Mouse (Mus musculus) midbrain, embryonic 12.5 days (tissue): ENCODE results near the gene Ldlrad3. TPM values are rescaled to one million over a fixed set of nuclear protein-coding genes. Genes with fewer than 3 reads are reported as not detected.

Source experiments
- ATAC-seq: fragments of 200-750 bp; cut with Nextera tagmentation; 2 replicates; pipeline ENCODE4 v1.8.0; 2017; ENCODE audit warnings: low read depth, moderate TSS enrichment, moderate library complexity; ENCODE audit not compliant: low FRiP score
- H3K27ac ChIP-seq: fragments of 300-500 bp; sonication (generic); replicated peaks from 2 replicates; pipeline ENCODE4 v1.5.1; 2016; ENCODE audit warnings: mild to moderate bottlenecking
- H3K27me3 ChIP-seq: fragments of 300-500 bp; sonication (generic); 2 replicates; pipeline ENCODE4 v1.6.1; 2016; ENCODE audit warnings: mild to moderate bottlenecking
- H3K36me3 ChIP-seq: fragments of 300-500 bp; sonication (generic); 2 replicates; pipeline ENCODE4 v1.6.1; 2016
- H3K4me1 ChIP-seq: fragments of 300-500 bp; sonication (generic); 2 replicates; pipeline ENCODE4 v1.6.1; 2016
- H3K4me2 ChIP-seq: fragments of 300-500 bp; sonication (generic); replicated peaks from 2 replicates; pipeline ENCODE4 v1.6.1; 2016; ENCODE audit warnings: mild to moderate bottlenecking, moderate library complexity
- H3K4me3 ChIP-seq: fragments of 300-500 bp; sonication (generic); 2 replicates; pipeline ENCODE4 v1.5.1; 2016; ENCODE audit warnings: mild to moderate bottlenecking
- H3K9ac ChIP-seq: fragments of 300-500 bp; sonication (generic); replicated peaks from 2 replicates; pipeline ENCODE4 v1.6.1; 2016; ENCODE audit warnings: mild to moderate bottlenecking, moderate library complexity
- H3K9me3 ChIP-seq: fragments of 300-500 bp; sonication (generic); 2 replicates; pipeline ENCODE4 v1.6.1; 2016; ENCODE audit warnings: mild to moderate bottlenecking
- WGBS: fragments of 180-500 bp; shearing (Covaris S2); methylation state at CpG from one replicate; pipeline ENCODE4 v1.1.7; 2016; 5-methylcytosine and 5-hydroxymethylcytosine counted together
- polyA plus RNA-seq: library from polyadenylated mRNA; unstranded; fragments of >200 nt; fragmentation: Nextera tagmentation; extraction: Ambion mirVana; gene quantifications from 2 replicates; pipeline ENCODE4 v1.2.1, GENCODE M21; 2016

The Ldlrad3 gene
- polyA plus RNA-seq = 58.8 and 60.0 TPM in 2 replicates

DNA sequence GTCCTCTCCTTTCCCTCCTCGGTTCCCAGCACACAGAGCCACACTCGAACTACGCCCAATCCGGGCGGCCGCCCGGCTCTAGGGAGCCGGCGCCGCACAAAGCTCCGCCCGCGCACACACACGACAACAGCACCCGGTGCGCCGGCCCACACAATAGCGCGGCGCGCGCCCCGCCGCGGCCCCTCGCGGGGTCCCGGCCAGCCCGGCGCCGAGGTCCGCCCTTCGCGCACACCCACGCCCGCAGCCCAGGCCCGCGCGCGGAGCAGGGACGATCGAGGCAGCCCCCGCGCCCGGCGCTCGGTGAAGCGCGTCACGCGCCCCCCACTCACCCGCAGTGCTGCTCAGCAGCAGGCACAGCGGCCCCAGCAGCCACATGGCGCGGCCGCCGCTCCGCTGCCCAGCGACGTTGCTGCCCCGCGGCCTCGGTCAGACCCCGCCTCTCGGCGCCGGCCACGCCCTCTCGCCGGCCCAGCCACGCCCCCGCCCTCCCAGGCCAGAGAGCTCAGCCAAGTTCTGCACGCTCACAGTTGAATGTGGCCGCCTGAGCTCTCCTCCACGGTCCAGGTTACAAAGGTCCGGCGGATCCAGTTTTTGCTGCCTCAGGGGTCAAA is at the start of gene Ldlrad3:
Gene Ldlrad3, minus strand, starts transcription at position 435 of the 611 bp plus-strand sequence.
- no peaks in the 10 kb centered on the region for H3K9me3 ChIP-seq
- WGBS = under 1% methylated on average over 72 of the region's 77 CpGs
- H3K9ac ChIP-seq = peak within 1 kb of the TSS; percentile 89
- ATAC-seq = peak; percentile 96
- no peaks in the 10 kb centered on the region for H3K36me3 ChIP-seq
- H3K4me2 ChIP-seq = peak within 1 kb of the TSS; percentile 87
- peaks cover 21% of the 10 kb centered on the region for H3K4me1 ChIP-seq
- H3K4me3 ChIP-seq = peak within 1 kb of the TSS; percentile 85
- peak within 1 kb of the TSS; percentile 91 for H3K27ac ChIP-seq
- no peaks in the 10 kb centered on the region for H3K27me3 ChIP-seq

DNA sequence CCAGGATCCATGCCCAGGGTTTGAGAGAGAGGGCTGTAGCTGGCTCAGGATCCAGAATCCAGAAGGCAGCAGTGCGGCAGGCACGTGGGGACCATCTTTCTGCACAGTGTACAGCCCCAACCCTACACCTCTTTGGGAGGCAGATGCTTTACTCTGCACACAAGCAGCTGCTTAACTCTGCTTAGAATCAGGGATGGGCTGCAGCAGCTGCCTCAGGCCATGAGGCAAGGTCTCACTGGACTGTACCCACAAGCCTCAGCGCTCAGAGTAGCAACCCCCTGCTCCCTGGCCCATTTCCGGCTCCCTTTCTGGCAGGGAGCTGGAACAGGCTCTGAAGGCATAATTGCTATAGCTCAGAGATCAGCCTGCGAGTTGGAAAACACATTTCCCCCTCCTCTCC is 45.3 kb upstream of the Ldlrad3 start:
- WGBS = 53% methylated on average over 5 of the region's 5 CpGs
- no peak overlapping the region for H3K9ac ChIP-seq

GRCm38 (mm10) chr2:102229126-102229525 is 42.9 kb upstream of the Ldlrad3 start:
- H3K4me3 ChIP-seq = no peak overlapping the region
- H3K27ac ChIP-seq = no peak overlapping the region
- no peak overlapping the region for H3K9ac ChIP-seq
- WGBS = 98% methylated on average over 2 of the region's 2 CpGs
- H3K27me3 ChIP-seq = no peaks in the 10 kb centered on the region
- H3K4me1 ChIP-seq = peaks cover 17% of the 10 kb centered on the region
- no peaks in the 10 kb centered on the region for H3K9me3 ChIP-seq
- H3K36me3 ChIP-seq = no peaks in the 10 kb centered on the region
- no peak for ATAC-seq
- H3K4me2 ChIP-seq = no peak overlapping the region

More for the DNA sequence above, 45.3 kb upstream of the Ldlrad3 start:
- H3K4me1 ChIP-seq = peaks cover 14% of the 10 kb centered on the region
- H3K4me2 ChIP-seq = no peak overlapping the region
- peak overlapping the region; percentile 11 for H3K27ac ChIP-seq
- no peaks in the 10 kb centered on the region for H3K36me3 ChIP-seq
- H3K27me3 ChIP-seq = no peaks in the 10 kb centered on the region
- peak; percentile 87 for ATAC-seq
- no peak overlapping the region for H3K4me3 ChIP-seq
- no peaks in the 10 kb centered on the region for H3K9me3 ChIP-seq

GRCm38 (mm10) chr2:102228331-102228730 is 42.1 kb upstream of the Ldlrad3 start:
- Histone ChIP-seq H3K9me3 (no peaks in the 10 kb centered on the region), H3K36me3 (no peaks in the 10 kb centered on the region), H3K27ac (no peak overlapping the region), H3K27me3 (no peaks in the 10 kb centered on the region), H3K9ac (no peak overlapping the region), H3K4me1 (peaks cover 25% of the 10 kb centered on the region), H3K4me2 (no peak overlapping the region), H3K4me3 (no peak overlapping the region)
- WGBS = 81% methylated on average over 5 of the region's 5 CpGs
- no peak for ATAC-seq

GRCm38 (mm10) chr2:102227839-102228238 is 41.7 kb upstream of the Ldlrad3 start:
- Histone ChIP-seq H3K4me3 (no peak overlapping the region), H3K36me3 (no peaks in the 10 kb centered on the region), H3K4me1 (peaks cover 30% of the 10 kb centered on the region), H3K27ac (no peak overlapping the region), H3K9me3 (no peaks in the 10 kb centered on the region), H3K27me3 (no peaks in the 10 kb centered on the region), H3K9ac (no peak overlapping the region), H3K4me2 (no peak overlapping the region)
- 87% methylated on average over 8 of the region's 8 CpGs for WGBS
- no peak for ATAC-seq

DNA sequence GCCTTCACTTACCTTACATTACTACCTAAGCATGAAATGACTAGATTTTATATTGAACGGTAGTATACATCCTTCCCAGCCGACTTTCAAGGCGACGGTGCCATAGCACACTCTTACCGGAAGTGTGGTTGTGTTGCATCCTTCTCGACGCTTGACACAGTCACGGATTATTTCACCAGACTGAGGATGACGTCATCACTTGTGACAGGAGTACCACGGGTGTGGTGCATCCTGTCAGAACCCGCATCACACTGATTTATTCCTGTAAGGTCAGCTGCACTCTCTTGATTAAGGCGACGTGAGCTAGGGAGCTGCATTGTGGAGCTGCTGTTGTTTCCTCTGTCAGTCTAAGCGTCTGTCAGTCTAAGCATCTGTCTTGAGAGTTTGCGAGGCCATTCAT is 40.1 kb upstream of the Ldlrad3 start:
- H3K9me3 ChIP-seq = no peaks in the 10 kb centered on the region
- H3K9ac ChIP-seq = no peak overlapping the region
- no peaks in the 10 kb centered on the region for H3K27me3 ChIP-seq
- no peak overlapping the region for H3K27ac ChIP-seq
- no peaks in the 10 kb centered on the region for H3K36me3 ChIP-seq
- 70% methylated on average over 15 of the region's 15 CpGs for WGBS
- no peak overlapping the region for H3K4me2 ChIP-seq
- 0 out of 2 replicates have a peak, but pooled peaks have one; percentile 11 for ATAC-seq
- H3K4me1 ChIP-seq = peaks cover 23% of the 10 kb centered on the region
- no peak overlapping the region for H3K4me3 ChIP-seq

DNA sequence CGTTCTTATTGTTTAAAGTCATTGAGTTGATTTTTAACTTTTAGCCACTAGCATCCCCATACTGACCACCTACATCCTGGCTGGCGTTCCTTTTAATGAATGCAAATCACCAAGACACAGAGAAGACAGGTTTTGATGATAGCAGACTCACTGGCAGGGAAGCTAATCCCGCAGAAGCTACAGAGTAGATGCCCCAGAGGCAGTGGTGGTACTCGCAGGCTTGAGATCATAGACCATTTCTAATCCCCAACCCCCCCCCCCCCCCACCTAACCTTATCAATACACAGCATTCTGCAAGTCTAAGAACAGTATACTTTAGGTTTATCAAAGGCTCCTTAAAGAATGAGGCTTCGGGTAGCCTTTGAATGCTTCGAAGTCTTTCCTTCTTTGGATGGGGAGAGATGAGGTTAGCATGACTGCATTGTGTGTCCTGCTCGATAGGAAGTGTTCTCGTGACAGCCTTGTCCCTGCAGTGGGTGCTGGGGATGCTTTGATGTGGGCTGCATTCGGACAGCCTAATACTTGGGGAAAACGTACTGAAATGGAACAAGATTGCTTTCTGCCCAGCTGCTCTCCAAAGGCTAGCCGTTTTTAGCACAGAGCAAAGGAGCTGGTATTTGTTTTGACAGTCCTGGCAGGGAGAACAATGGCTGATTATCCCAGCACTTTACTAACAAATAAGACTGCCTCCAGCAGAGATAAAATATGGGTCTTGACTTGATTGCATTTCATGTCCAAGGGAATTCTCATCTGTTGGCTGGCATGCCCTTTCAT is 37.4 kb upstream of the Ldlrad3 start:
- H3K27ac ChIP-seq = peak overlapping the region; percentile 52
- no peak overlapping the region for H3K9ac ChIP-seq
- no peaks in the 10 kb centered on the region for H3K36me3 ChIP-seq
- H3K9me3 ChIP-seq = no peaks in the 10 kb centered on the region
- peaks cover 18% of the 10 kb centered on the region for H3K4me1 ChIP-seq
- H3K4me3 ChIP-seq = no peak overlapping the region
- peak overlapping the region; percentile 10 for H3K4me2 ChIP-seq
- ATAC-seq = peak; percentile 61
- no peaks in the 10 kb centered on the region for H3K27me3 ChIP-seq
- 6% methylated on average over 11 of the region's 11 CpGs for WGBS

DNA sequence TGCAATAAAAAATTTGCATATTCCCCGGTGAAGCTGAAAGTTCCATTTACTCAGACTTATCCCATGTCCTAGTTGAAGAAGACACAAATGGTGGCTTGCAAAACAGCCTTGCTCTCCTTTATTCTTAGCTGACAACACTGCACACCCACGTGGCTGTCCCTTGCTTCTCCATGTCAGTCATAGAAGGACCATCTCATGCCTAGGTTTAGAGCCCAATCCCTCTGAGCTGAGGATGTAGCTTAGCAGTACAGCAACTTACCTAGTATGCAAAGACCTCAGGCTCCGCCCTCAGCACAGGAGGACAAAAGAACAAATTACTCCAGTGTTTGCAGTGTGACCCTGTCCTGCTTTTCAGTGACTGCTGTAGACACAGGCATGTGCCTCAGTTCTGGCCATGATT is 36.6 kb upstream of the Ldlrad3 start:
- Histone ChIP-seq H3K9ac (no peak overlapping the region), H3K27me3 (no peaks in the 10 kb centered on the region), H3K4me3 (no peak overlapping the region), H3K27ac (no peak overlapping the region), H3K9me3 (no peaks in the 10 kb centered on the region), H3K4me1 (peaks cover 18% of the 10 kb centered on the region), H3K4me2 (no peak overlapping the region), H3K36me3 (no peaks in the 10 kb centered on the region)
- WGBS = 63% methylated on average over 3 of the region's 3 CpGs
- ATAC-seq = no peak

- Histone ChIP-seq H3K4me1 (peaks cover 6% of the 10 kb centered on the region; the same call in 1 of the 2 replicates), H3K9ac (no peak overlapping the region), H3K9me3 (no peaks in the 10 kb centered on the region), H3K4me2 (no peak overlapping the region), H3K27me3 (no peaks in the 10 kb centered on the region), H3K36me3 (no peaks in the 10 kb centered on the region), H3K27ac (no peak overlapping the region), H3K4me3 (no peak overlapping the region)
- ATAC-seq = no peak
- WGBS = 90% methylated on average over 1 of the region's 1 CpGs
Measured at GRCm38 (mm10) chr2:102216817-102217216, 30.6 kb upstream of the Ldlrad3 start.

- no peak overlapping the region for H3K27ac ChIP-seq
- 21% methylated on average over 4 of the region's 4 CpGs for WGBS
Measured at GRCm38 (mm10) chr2:102212096-102212495, 25.9 kb upstream of the Ldlrad3 start.

GRCm38 (mm10) chr2:102205672-102206399 is 19.7 kb upstream of the Ldlrad3 start:
- H3K4me1 ChIP-seq = peaks cover 19% of the 10 kb centered on the region
- peak overlapping the region; percentile 58; the same call in 1 of the 2 replicates for H3K27ac ChIP-seq
- H3K4me3 ChIP-seq = peak overlapping the region; percentile 21
- H3K36me3 ChIP-seq = no peaks in the 10 kb centered on the region
- H3K4me2 ChIP-seq = peak overlapping the region; percentile 42
- ATAC-seq = peak; percentile 52
- 0 out of 2 replicates have a peak overlapping the region, but pooled peaks have one; percentile 8 for H3K9ac ChIP-seq
- WGBS = 4% methylated on average over 14 of the region's 14 CpGs
- H3K9me3 ChIP-seq = no peaks in the 10 kb centered on the region
- no peaks in the 10 kb centered on the region; the same call in 1 of the 2 replicates for H3K27me3 ChIP-seq

More at GRCm38 (mm10) chr2:102212096-102212495, 25.9 kb upstream of the Ldlrad3 start:
- Histone ChIP-seq H3K4me1 (peaks cover 7% of the 10 kb centered on the region), H3K9ac (0 out of 2 replicates have a peak overlapping the region, but pooled peaks have one; percentile 7), H3K36me3 (no peaks in the 10 kb centered on the region), H3K9me3 (no peaks in the 10 kb centered on the region), H3K27me3 (no peaks in the 10 kb centered on the region), H3K4me3 (no peak overlapping the region), H3K4me2 (no peak overlapping the region)
- no peak for ATAC-seq

DNA sequence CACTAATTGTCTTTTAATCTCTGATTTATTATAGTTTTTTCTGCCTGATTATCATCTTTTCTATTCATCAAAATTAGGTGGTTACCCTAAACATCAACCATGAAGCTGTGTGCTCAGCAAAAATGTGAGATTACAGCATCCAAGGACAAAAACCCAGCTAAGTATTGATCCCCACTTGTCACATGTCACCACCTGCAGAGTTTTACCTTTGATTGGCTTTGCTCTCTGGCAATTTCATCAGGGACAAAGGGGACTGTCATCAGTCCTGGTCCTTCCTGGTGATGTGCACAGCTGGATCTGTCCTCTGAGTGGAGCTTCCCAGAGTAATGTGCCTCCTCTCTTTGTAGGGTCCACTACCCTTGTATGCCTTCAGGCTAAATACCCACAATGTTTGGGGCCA is 17.3 kb upstream of the Ldlrad3 start:
- Histone ChIP-seq H3K4me2 (no peak overlapping the region), H3K4me1 (peaks cover 19% of the 10 kb centered on the region), H3K9ac (no peak overlapping the region), H3K27me3 (no peaks in the 10 kb centered on the region; the same call in 1 of the 2 replicates), H3K9me3 (no peaks in the 10 kb centered on the region), H3K27ac (no peak overlapping the region), H3K36me3 (no peaks in the 10 kb centered on the region), H3K4me3 (no peak overlapping the region)
- ATAC-seq = no peak
